Mouse (Mus musculus): Measurements from ENCODE around the gene St3gal5.

DNA sequence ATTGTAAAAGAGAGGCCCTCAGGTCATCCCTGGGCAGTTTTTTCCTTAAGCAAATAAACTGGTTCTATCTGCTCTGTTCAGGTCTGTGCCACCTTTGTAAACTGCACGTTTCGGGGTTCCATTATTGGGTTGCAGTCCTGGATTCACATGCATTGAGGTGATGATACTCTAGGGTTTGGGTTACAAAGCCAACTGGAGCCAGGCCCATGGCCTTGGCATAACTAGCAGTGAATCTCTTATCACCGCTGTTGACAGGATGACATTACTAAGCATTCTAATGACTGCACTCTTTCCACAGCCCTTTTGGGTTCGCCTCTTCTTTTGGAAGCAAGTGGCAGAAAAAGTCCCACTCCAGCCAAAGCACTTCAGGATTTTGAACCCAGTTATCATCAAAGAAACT is 51.3 kb downstream of the St3gal5 start:
- no peak for TF ChIP-seq GATA1 (IDR thresholded peaks at IDR 0.05; ENCODE audit: borderline replicate concordance, low read length)
- no peak for TF ChIP-seq FLI1 (IDR thresholded peaks at IDR 0.05; ENCODE audit: low read length)

Data from megakaryocyte, embryonic 14.5 days (primary cell).